Mouse (Mus musculus) embryonic facial prominence, embryonic 10.5 days (tissue): ENCODE results near the gene Hadh. TPM values are rescaled to one million over a fixed set of nuclear protein-coding genes. Genes with fewer than 3 reads are reported as not detected.

Source experiments
- DNase-seq: peaks from one replicate; pipeline ENCODE4 v3.0.0-alpha.2; 2017; ENCODE audit warnings: low spot score
- H3K27ac ChIP-seq: fragments of 300-500 bp; sonication (generic); replicated peaks from 2 replicates; pipeline ENCODE4 v1.5.1; 2016; ENCODE audit warnings: mild to moderate bottlenecking
- H3K27me3 ChIP-seq: fragments of 300-500 bp; sonication (generic); replicated peaks from 2 replicates; pipeline ENCODE4 v1.6.1; 2016; ENCODE audit warnings: low read depth, mild to moderate bottlenecking; ENCODE audit not compliant: poor library complexity, severe bottlenecking
- H3K36me3 ChIP-seq: fragments of 300-500 bp; sonication (generic); replicated peaks from 2 replicates; pipeline ENCODE4 v1.6.1; 2016; ENCODE audit warnings: mild to moderate bottlenecking, moderate library complexity
- H3K4me1 ChIP-seq: fragments of 300-500 bp; sonication (generic); 2 replicates; pipeline ENCODE4 v1.6.1; 2016
- H3K4me3 ChIP-seq: fragments of 300-500 bp; sonication (generic); 2 replicates; pipeline ENCODE4 v1.5.1; 2016; ENCODE audit warnings: mild to moderate bottlenecking, moderate library complexity
- H3K9me3 ChIP-seq: fragments of 300-500 bp; sonication (generic); 2 replicates; pipeline ENCODE4 v1.6.1; 2016; ENCODE audit warnings: mild to moderate bottlenecking
- WGBS: fragments of 180-500 bp; shearing (Covaris S2); methylation state at CpG from one replicate; pipeline ENCODE4 v1.1.7; 2016; 5-methylcytosine and 5-hydroxymethylcytosine counted together
- polyA plus RNA-seq: library from polyadenylated mRNA; unstranded; fragments of >200 nt; fragmentation: Nextera tagmentation; extraction: Ambion mirVana; gene quantifications from 2 replicates; pipeline ENCODE4 v1.2.1, GENCODE M21; 2016

The Hadh gene
- polyA plus RNA-seq, 1 experiment from 2014 or later, result 101 TPM

GRCm38 (mm10) chr3:131265516-131265915 is 6.4 kb downstream of the Hadh start:
- Histone ChIP-seq H3K9me3 (peaks cover 6% of the 10 kb centered on the region; the same call in 1 of the 2 replicates), H3K36me3 (peaks cover 52% of the 10 kb centered on the region), H3K4me1 (peaks cover 18% of the 10 kb centered on the region), H3K4me3 (no peak overlapping the region), H3K27me3 (no peaks in the 10 kb centered on the region), H3K27ac (no peak overlapping the region)
- DNase-seq, result no peak
- 93% methylated on average over 8 of the region's 8 CpGs for WGBS

- DNase-seq, result no peak
- 74% methylated on average over 15 of the region's 15 CpGs for WGBS
- Histone ChIP-seq H3K27me3 (no peaks in the 10 kb centered on the region), H3K27ac (no peak overlapping the region), H3K36me3 (peaks cover 54% of the 10 kb centered on the region), H3K9me3 (peaks cover 6% of the 10 kb centered on the region; the same call in 1 of the 2 replicates), H3K4me3 (no peak overlapping the region), H3K4me1 (peaks cover 7% of the 10 kb centered on the region; the same call in 1 of the 2 replicates)
These were observed 8.0 kb downstream of the Hadh start for GRCm38 (mm10) chr3:131263766-131264486.

GRCm38 (mm10) chr3:131260418-131260817 is 11.5 kb downstream of the Hadh start:
- H3K9me3 ChIP-seq, result peaks cover 6% of the 10 kb centered on the region; the same call in 1 of the 2 replicates
- no peaks in the 10 kb centered on the region for H3K27me3 ChIP-seq
- WGBS, result 98% methylated on average over 6 of the region's 6 CpGs
- H3K27ac ChIP-seq, result no peak overlapping the region
- no peak for DNase-seq
- peaks cover 59% of the 10 kb centered on the region for H3K36me3 ChIP-seq
- no peak overlapping the region for H3K4me3 ChIP-seq
- peaks cover 7% of the 10 kb centered on the region; the same call in 1 of the 2 replicates for H3K4me1 ChIP-seq

GRCm38 (mm10) chr3:131259392-131259965 is 12.4 kb downstream of the Hadh start:
- H3K27me3 ChIP-seq, result no peaks in the 10 kb centered on the region
- H3K4me1 ChIP-seq, result peaks cover 7% of the 10 kb centered on the region; the same call in 1 of the 2 replicates
- peaks cover 58% of the 10 kb centered on the region for H3K36me3 ChIP-seq
- H3K9me3 ChIP-seq, result peaks cover 6% of the 10 kb centered on the region; the same call in 1 of the 2 replicates
- 96% methylated on average over 9 of the region's 9 CpGs for WGBS
- no peak overlapping the region for H3K27ac ChIP-seq
- no peak overlapping the region for H3K4me3 ChIP-seq
- no peak for DNase-seq

GRCm38 (mm10) chr3:131258921-131259320 is 13.0 kb downstream of the Hadh start:
- Histone ChIP-seq H3K36me3 (peaks cover 59% of the 10 kb centered on the region), H3K9me3 (peaks cover 6% of the 10 kb centered on the region; the same call in 1 of the 2 replicates), H3K4me3 (no peak overlapping the region), H3K27me3 (no peaks in the 10 kb centered on the region), H3K4me1 (peaks cover 2% of the 10 kb centered on the region; the same call in 1 of the 2 replicates), H3K27ac (no peak overlapping the region)
- no peak for DNase-seq
- 90% methylated on average over 3 of the region's 3 CpGs for WGBS

GRCm38 (mm10) chr3:131255399-131255981 is 16.4 kb downstream of the Hadh start:
- no peak for DNase-seq
- no peak overlapping the region for H3K4me3 ChIP-seq
- H3K27ac ChIP-seq, result no peak overlapping the region
- peaks cover 30% of the 10 kb centered on the region for H3K36me3 ChIP-seq
- no peaks in the 10 kb centered on the region for H3K4me1 ChIP-seq
- no peaks in the 10 kb centered on the region for H3K27me3 ChIP-seq
- WGBS, result 93% methylated on average over 3 of the region's 3 CpGs
- H3K9me3 ChIP-seq, result no peaks in the 10 kb centered on the region

- WGBS, result 95% methylated on average over 4 of the region's 4 CpGs
- DNase-seq, result no peak
These were observed 16.9 kb downstream of the Hadh start for GRCm38 (mm10) chr3:131254991-131255390.

GRCm38 (mm10) chr3:131251601-131252000 is 20.3 kb downstream of the Hadh start:
- no peak for DNase-seq
- Histone ChIP-seq H3K27ac (no peak overlapping the region), H3K4me3 (no peak overlapping the region), H3K9me3 (no peaks in the 10 kb centered on the region), H3K27me3 (no peaks in the 10 kb centered on the region), H3K36me3 (peaks cover 53% of the 10 kb centered on the region), H3K4me1 (no peaks in the 10 kb centered on the region)
- 87% methylated on average over 7 of the region's 7 CpGs for WGBS

More at GRCm38 (mm10) chr3:131254991-131255390, 16.9 kb downstream of the Hadh start:
- H3K9me3 ChIP-seq, result no peaks in the 10 kb centered on the region
- H3K27ac ChIP-seq, result no peak overlapping the region
- H3K27me3 ChIP-seq, result no peaks in the 10 kb centered on the region
- no peak overlapping the region for H3K4me3 ChIP-seq
- peaks cover 28% of the 10 kb centered on the region for H3K36me3 ChIP-seq
- H3K4me1 ChIP-seq, result no peaks in the 10 kb centered on the region

GRCm38 (mm10) chr3:131250978-131251377 is 20.9 kb downstream of the Hadh start:
- H3K36me3 ChIP-seq, result peaks cover 52% of the 10 kb centered on the region
- WGBS, result 89% methylated on average over 13 of the region's 13 CpGs
- H3K4me1 ChIP-seq, result no peaks in the 10 kb centered on the region
- H3K27me3 ChIP-seq, result no peaks in the 10 kb centered on the region
- no peak overlapping the region for H3K4me3 ChIP-seq
- no peaks in the 10 kb centered on the region for H3K9me3 ChIP-seq
- no peak for DNase-seq
- H3K27ac ChIP-seq, result no peak overlapping the region

- no peaks in the 10 kb centered on the region for H3K9me3 ChIP-seq
- H3K27ac ChIP-seq, result no peak overlapping the region
- H3K27me3 ChIP-seq, result no peaks in the 10 kb centered on the region
- H3K4me1 ChIP-seq, result peaks cover 2% of the 10 kb centered on the region; the same call in 1 of the 2 replicates
- DNase-seq, result no peak
- H3K4me3 ChIP-seq, result no peak overlapping the region
- 96% methylated on average over 2 of the region's 2 CpGs for WGBS
- peaks cover 46% of the 10 kb centered on the region for H3K36me3 ChIP-seq
These were observed 21.6 kb downstream of the Hadh start for GRCm38 (mm10) chr3:131250283-131250682.

- H3K27me3 ChIP-seq, result no peaks in the 10 kb centered on the region
- 90% methylated on average over 10 of the region's 10 CpGs for WGBS
- no peak overlapping the region for H3K4me3 ChIP-seq
- H3K27ac ChIP-seq, result no peak overlapping the region
- H3K4me1 ChIP-seq, result peaks cover 14% of the 10 kb centered on the region
- H3K36me3 ChIP-seq, result peaks cover 38% of the 10 kb centered on the region
- H3K9me3 ChIP-seq, result no peaks in the 10 kb centered on the region
- DNase-seq, result no peak
These were observed 23.5 kb downstream of the Hadh start for GRCm38 (mm10) chr3:131248444-131248843.

GRCm38 (mm10) chr3:131247851-131248250 is 24.1 kb downstream of the Hadh start:
- no peaks in the 10 kb centered on the region for H3K27me3 ChIP-seq
- DNase-seq, result no peak
- 85% methylated on average over 5 of the region's 5 CpGs for WGBS
- no peak overlapping the region for H3K27ac ChIP-seq
- H3K4me1 ChIP-seq, result peaks cover 14% of the 10 kb centered on the region
- H3K4me3 ChIP-seq, result no peak overlapping the region
- no peaks in the 10 kb centered on the region for H3K9me3 ChIP-seq
- peaks cover 43% of the 10 kb centered on the region for H3K36me3 ChIP-seq
